Mouse (Mus musculus) neural tube, embryonic 12.5 days (tissue): Measurements from ENCODE around the gene Phrf1. TPM values are rescaled to one million over a fixed set of nuclear protein-coding genes. Genes with fewer than 3 reads are reported as not detected.
A peak's percentile ranks its signal among the peaks of the same experiment; 100 is the strongest.

Experiments used
- ATAC-seq: fragments of 200-750 bp; cut with Nextera tagmentation; 2 replicates; pipeline ENCODE4 v1.8.0; 2017; ENCODE audit warnings: low read depth, mild to moderate bottlenecking, moderate TSS enrichment, moderate library complexity; ENCODE audit not compliant: low FRiP score
- H3K27ac ChIP-seq: fragments of 300-500 bp; sonication (generic); 2 replicates; pipeline ENCODE4 v1.5.1; 2016
- H3K27me3 ChIP-seq: fragments of 300-500 bp; sonication (generic); replicated peaks from 2 replicates; pipeline ENCODE4 v1.6.1; 2016; ENCODE audit warnings: mild to moderate bottlenecking
- H3K36me3 ChIP-seq: fragments of 300-500 bp; sonication (generic); 2 replicates; pipeline ENCODE4 v1.6.1; 2016; ENCODE audit warnings: mild to moderate bottlenecking
- H3K4me1 ChIP-seq: fragments of 300-500 bp; sonication (generic); 2 replicates; pipeline ENCODE4 v1.6.1; 2016
- H3K4me2 ChIP-seq: fragments of 300-500 bp; sonication (generic); replicated peaks from 2 replicates; pipeline ENCODE4 v1.6.1; 2016; ENCODE audit warnings: mild to moderate bottlenecking
- H3K4me3 ChIP-seq: fragments of 300-500 bp; sonication (generic); 2 replicates; pipeline ENCODE4 v1.5.1; 2016
- H3K9ac ChIP-seq: fragments of 300-500 bp; sonication (generic); 2 replicates; pipeline ENCODE4 v1.6.1; 2016; ENCODE audit warnings: mild to moderate bottlenecking
- H3K9me3 ChIP-seq: fragments of 300-500 bp; sonication (generic); 2 replicates; pipeline ENCODE4 v1.6.1; 2016; ENCODE audit warnings: mild to moderate bottlenecking
- WGBS: fragments of 180-500 bp; shearing (Covaris S2); methylation state at CpG from one replicate; pipeline ENCODE4 v1.1.7; 2016; 5-methylcytosine and 5-hydroxymethylcytosine counted together
- polyA plus RNA-seq: library from polyadenylated mRNA; unstranded; fragments of >200 nt; fragmentation: Nextera tagmentation; extraction: Ambion mirVana; gene quantifications from 2 replicates; pipeline ENCODE4 v1.2.1, GENCODE M21; 2016

Phrf1 gene
- polyA plus RNA-seq: 88.0 and 92.7 TPM in 2 replicates

DNA sequence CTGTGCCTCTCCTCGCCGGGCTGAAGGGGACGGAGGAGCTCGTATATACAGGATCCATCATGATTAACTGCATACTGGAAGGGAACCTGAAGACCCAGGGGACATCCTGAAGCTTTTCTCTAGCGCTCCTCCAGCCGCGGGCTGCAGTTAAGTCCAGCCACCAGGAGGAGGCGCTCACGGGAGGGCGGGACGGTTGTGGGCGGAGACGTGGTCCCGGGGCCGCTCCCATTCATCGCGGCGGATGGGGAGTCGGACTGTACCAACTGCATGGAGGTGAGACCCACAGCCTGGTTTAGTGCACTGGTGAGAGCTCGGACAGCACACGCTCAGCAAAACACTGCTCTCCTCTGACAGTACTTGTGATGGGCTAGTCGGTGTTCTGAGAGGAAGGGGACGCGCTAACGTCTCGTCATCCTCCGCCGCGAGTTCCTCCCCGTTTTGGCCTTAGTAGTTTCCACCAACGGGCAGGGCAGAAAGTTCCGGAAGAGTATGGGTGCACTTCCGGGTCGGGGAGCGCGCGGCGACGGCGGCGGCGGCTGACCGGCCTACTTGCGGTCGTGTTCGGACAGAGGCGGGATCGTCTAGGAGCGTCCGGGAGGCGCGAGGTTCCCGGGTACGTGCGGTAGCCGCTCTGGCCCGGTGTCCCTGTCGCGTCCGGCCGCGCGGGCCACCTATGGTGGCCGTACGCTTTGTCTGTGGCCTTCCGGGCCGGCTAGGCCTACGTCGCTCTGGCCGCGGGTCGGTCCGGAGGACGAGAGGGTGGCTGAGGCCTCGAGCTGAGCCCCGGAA lies at the start of gene Phrf1:
Gene Phrf1 (plus strand): TSS at position 506 of the 789 bp plus-strand sequence.
- Histone ChIP-seq H3K4me3 (peak within 1 kb of the TSS; percentile 97), H3K4me2 (peak within 1 kb of the TSS; percentile 73), H3K4me1 (peaks cover 18% of the 10 kb centered on the region), H3K9ac (peak within 1 kb of the TSS; percentile 97), H3K27me3 (no peaks in the 10 kb centered on the region), H3K36me3 (peaks cover 28% of the 10 kb centered on the region), H3K27ac (peak within 1 kb of the TSS; percentile 65; the same call in 1 of the 2 replicates), H3K9me3 (no peaks in the 10 kb centered on the region; the same call in 1 of the 2 replicates)
- ATAC-seq: peak; percentile 89
- WGBS: under 1% methylated on average over 76 of the region's 76 CpGs

DNA sequence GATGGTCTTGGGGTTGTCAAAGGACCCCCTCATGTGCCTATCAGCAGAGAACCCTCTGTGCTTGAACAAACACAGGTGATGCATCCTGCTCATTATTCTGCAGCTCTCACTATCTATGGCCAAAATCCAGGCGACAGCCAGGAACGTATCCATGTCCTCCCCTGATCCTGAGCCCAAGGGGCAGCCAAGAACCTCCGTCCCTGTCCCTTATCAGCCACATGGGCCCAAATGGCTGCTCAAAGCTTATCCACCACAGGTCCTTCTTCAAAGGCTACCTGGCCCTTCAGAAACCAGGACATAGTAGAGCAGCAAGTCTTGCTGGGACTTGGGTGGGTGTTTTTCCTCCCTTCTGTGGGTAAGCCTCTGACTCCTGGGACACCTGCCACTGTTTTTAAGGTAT lies 40.4 kb upstream of the Phrf1 start:
- WGBS: 90% methylated on average over 3 of the region's 3 CpGs
- H3K27ac ChIP-seq: no peak overlapping the region
- H3K4me3 ChIP-seq: no peak overlapping the region
- no peak for ATAC-seq
- no peak overlapping the region for H3K4me2 ChIP-seq
- no peaks in the 10 kb centered on the region for H3K9me3 ChIP-seq
- no peak overlapping the region for H3K9ac ChIP-seq
- H3K27me3 ChIP-seq: no peaks in the 10 kb centered on the region
- peaks cover 15% of the 10 kb centered on the region for H3K4me1 ChIP-seq
- H3K36me3 ChIP-seq: peaks cover 37% of the 10 kb centered on the region

DNA sequence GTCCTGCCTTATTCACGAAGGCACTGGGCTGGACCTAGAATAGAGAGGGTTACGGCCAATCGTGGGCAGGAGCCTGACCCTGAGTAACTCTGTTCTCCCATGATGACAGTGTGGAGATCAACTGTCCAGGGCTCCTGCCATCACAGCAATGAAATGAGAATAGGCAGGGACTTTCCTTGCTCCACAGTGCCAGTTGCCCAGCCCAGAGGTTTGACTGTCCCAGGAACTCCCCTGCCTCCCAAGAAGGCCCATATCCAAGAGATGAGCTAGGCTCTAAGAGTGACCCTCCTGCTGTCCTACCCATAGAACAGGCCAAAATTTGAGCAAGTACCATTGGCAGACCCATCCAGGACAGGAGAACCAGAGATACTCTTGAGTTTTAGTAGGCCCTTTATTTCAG lies 39.9 kb upstream of the Phrf1 start:
- H3K27ac ChIP-seq: no peak overlapping the region
- H3K27me3 ChIP-seq: no peaks in the 10 kb centered on the region
- peaks cover 37% of the 10 kb centered on the region for H3K36me3 ChIP-seq
- no peak for ATAC-seq
- H3K4me3 ChIP-seq: no peak overlapping the region
- H3K4me1 ChIP-seq: peaks cover 16% of the 10 kb centered on the region
- WGBS: 93% methylated on average over 3 of the region's 3 CpGs
- H3K9me3 ChIP-seq: no peaks in the 10 kb centered on the region
- no peak overlapping the region for H3K4me2 ChIP-seq
- no peak overlapping the region for H3K9ac ChIP-seq

DNA sequence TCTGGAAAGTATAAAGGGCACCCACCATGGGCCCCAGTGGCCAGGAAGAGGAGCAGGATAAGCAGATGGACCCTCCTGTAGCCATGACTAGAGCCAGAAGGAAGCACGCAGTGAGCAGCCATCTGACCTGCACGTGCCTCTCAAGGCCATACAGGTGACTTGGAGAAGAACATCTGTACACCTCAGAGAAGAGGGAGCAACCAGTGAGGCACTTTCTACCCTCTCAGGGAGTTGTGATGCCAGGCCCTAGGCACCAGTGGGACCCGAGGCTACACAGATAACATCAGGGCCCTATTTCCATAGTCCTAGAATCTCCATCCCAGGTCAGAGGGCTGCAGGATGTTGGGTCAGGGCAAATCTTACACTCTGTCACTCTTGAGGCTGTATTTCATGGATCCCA lies 38.4 kb upstream of the Phrf1 start:
- no peak overlapping the region for H3K9ac ChIP-seq
- no peaks in the 10 kb centered on the region for H3K9me3 ChIP-seq
- peaks cover 37% of the 10 kb centered on the region for H3K36me3 ChIP-seq
- H3K4me1 ChIP-seq: peaks cover 17% of the 10 kb centered on the region
- no peak for ATAC-seq
- no peak overlapping the region for H3K27ac ChIP-seq
- no peak overlapping the region for H3K4me2 ChIP-seq
- H3K4me3 ChIP-seq: no peak overlapping the region
- H3K27me3 ChIP-seq: no peaks in the 10 kb centered on the region
- 92% methylated on average over 3 of the region's 3 CpGs for WGBS

DNA sequence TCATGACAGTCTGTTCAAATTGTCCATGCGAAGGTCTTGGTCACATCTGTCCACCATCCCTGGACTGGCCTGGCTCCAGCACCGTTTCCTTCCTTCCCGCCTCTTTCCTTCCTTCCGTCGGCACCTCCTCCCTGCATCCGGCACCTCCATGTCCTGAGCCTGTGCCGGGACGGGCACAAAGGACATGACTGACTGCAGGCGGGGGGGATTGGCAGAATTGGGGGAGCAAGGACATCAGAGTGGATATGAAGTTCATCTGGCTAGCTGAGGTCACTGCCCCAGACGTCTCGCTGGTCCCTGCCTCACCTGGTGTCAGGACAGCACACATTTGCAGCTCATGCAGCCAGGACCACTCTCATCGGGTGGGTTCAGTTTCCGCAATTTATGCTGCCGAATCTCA lies 37.5 kb upstream of the Phrf1 start:
- peaks cover 37% of the 10 kb centered on the region for H3K36me3 ChIP-seq
- H3K4me1 ChIP-seq: peaks cover 21% of the 10 kb centered on the region
- no peaks in the 10 kb centered on the region for H3K27me3 ChIP-seq
- 86% methylated on average over 14 of the region's 14 CpGs for WGBS
- no peak overlapping the region for H3K4me2 ChIP-seq
- no peak overlapping the region for H3K9ac ChIP-seq
- no peak overlapping the region for H3K4me3 ChIP-seq
- no peak overlapping the region for H3K27ac ChIP-seq
- H3K9me3 ChIP-seq: no peaks in the 10 kb centered on the region
- ATAC-seq: no peak

DNA sequence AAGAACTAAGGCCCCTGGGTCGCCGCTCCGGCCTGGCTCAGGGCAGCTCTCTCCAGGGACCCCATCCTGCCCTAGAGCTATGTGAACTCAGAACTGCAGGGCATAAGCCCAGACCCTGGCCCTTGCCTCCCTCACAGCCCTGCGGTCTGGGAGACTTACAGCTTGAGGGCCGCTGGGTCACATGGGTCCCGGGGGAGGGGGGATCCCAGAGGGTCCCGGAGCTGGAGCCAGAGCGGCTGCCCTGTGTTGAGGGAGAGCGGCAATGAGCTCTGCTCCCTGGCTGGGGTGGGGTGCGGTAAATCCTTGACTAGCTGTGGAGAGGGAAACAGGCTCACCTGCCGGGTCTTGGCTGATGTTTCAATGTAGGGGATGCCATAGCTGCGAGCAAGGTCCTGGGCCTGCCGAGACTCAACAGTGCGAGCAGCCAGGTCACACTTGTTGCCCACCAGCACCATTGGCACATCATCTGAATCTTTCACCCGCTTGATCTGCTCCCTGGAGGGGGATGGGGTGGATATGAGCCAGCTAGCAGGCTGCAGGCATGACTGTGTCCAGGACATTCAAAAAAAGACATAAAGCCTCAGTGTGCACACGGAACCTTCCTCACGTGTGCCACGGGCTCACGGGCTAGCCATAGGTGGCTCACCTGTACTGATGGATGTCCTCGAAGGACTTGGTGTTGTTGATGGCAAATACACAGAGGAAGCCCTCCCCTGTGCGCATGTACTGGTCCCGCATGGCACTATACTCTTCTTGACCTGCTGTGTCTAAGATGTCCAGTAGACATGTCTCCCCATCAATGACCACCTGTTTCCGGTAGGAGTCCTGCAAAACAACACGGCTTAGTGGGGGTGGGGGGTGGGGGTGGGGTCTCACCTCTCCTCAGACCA lies 36.5 kb upstream of the Phrf1 start:
- H3K4me3 ChIP-seq: no peak overlapping the region
- H3K9ac ChIP-seq: peak overlapping the region; percentile 93
- WGBS: 93% methylated on average over 24 of the region's 24 CpGs

DNA sequence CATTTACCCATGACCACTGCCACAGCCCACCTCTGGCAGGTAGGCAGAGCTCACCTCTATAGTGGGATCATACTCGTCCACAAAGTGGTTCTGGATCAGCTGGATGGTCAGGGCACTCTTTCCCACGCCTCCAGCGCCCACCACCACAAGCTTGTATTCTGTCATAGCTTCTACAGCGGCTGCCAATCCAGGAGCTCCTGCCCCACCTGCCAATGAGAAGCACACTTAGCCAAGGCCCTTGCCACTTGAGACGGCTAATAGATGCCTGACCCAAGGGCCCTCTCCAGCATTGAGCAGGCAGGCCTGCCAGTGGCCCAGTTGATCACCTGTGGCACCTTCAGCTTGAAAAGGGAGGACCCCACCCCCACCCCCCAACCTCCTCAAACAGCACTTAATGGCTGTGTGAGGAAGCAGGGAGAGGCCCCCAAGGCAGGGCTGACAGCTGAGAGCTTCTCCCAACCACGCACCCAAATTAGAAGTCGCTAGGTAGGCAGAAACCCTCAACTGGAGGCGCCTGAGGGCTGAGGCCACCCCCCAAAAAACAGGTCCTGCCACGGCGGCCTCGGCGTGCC lies 35.7 kb upstream of the Phrf1 start:
- WGBS: 28% methylated on average over 12 of the region's 12 CpGs

More for the DNA sequence above, 36.5 kb upstream of the Phrf1 start:
- peak overlapping the region; percentile 97 for H3K4me2 ChIP-seq
- H3K4me1 ChIP-seq: peaks cover 21% of the 10 kb centered on the region
- H3K36me3 ChIP-seq: peaks cover 37% of the 10 kb centered on the region
- H3K27me3 ChIP-seq: no peaks in the 10 kb centered on the region
- no peaks in the 10 kb centered on the region for H3K9me3 ChIP-seq
- no peak overlapping the region for H3K27ac ChIP-seq
- ATAC-seq: no peak

DNA sequence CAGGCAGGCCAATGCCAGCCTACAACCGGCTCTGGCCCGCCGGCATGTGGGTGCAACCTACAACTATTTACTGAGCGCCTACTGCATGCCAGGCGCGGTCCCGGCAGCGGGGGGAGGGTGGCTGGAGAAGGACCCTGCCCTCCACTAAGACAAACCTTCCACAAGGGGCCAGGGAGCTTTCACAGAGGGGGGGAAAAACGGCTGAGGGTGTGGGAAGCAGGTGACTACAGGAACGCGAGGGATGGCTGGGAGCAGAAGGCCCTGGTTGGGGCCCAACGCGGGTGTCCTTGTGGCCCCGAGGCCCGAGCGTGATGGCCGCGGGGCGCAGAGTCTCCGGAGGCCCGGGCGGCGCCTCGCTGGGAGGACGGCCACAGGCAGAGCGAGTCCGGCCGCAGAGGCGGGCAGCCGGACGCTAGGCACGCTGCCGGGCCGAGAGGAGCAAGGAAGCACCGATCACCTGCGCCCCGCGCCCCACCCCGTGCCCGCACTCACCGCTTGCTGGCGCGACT lies 35.2 kb upstream of the Phrf1 start:
- Histone ChIP-seq H3K4me3 (peak overlapping the region; percentile 90), H3K9me3 (no peaks in the 10 kb centered on the region), H3K9ac (peak overlapping the region; percentile 93), H3K4me2 (peak overlapping the region; percentile 97), H3K27ac (peak overlapping the region; percentile 50; the same call in 1 of the 2 replicates), H3K4me1 (peaks cover 21% of the 10 kb centered on the region), H3K36me3 (peaks cover 35% of the 10 kb centered on the region), H3K27me3 (no peaks in the 10 kb centered on the region)
- 1% methylated on average over 37 of the region's 43 CpGs for WGBS
- ATAC-seq: peak; percentile 10; the same call in 1 of the 2 replicates

More for the DNA sequence above, 35.7 kb upstream of the Phrf1 start:
- Histone ChIP-seq H3K4me1 (peaks cover 21% of the 10 kb centered on the region), H3K9ac (peak overlapping the region; percentile 93), H3K4me3 (peak overlapping the region; percentile 90), H3K9me3 (no peaks in the 10 kb centered on the region), H3K27me3 (no peaks in the 10 kb centered on the region), H3K27ac (peak overlapping the region; percentile 38; the same call in 1 of the 2 replicates), H3K36me3 (peaks cover 37% of the 10 kb centered on the region), H3K4me2 (peak overlapping the region; percentile 97)
- peak; percentile 0; the same call in 1 of the 2 replicates for ATAC-seq

DNA sequence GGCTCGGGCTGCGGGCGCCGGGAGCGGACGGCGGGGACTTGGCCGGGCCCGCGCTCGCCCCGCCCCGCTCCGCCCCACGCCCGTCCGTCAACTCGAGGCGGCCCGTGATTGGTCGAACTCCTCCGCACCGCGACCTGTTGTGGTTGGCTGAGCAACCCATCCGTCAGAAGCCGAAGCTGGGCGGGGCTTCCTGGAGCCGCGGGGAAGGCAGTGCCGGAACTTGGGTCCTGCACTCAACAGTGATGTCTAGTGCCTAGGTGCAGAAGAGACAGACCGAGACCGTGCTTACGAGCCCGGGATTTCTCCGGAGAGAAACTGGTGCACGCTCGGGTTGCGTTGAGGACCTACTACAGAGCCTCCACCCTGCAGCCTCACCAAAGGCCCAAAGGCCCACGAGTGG lies 34.6 kb upstream of the Phrf1 start, which contains the start of the genes Hras and Lrrc56:
Gene Hras (minus strand): TSS at position 58 of the 400 bp plus-strand sequence.
Gene Lrrc56 (plus strand): TSS at position 210 of the 400 bp plus-strand sequence.
- Histone ChIP-seq H3K36me3 (peaks cover 33% of the 10 kb centered on the region), H3K4me3 (peak within 1 kb of the TSS; percentile 90), H3K27ac (peak within 1 kb of the TSS; percentile 50), H3K27me3 (no peaks in the 10 kb centered on the region), H3K9ac (peak within 1 kb of the TSS; percentile 93), H3K4me2 (peak within 1 kb of the TSS; percentile 97), H3K9me3 (no peaks in the 10 kb centered on the region), H3K4me1 (peaks cover 21% of the 10 kb centered on the region)
- ATAC-seq: peak; percentile 94
- WGBS: under 1% methylated on average over 39 of the region's 39 CpGs

DNA sequence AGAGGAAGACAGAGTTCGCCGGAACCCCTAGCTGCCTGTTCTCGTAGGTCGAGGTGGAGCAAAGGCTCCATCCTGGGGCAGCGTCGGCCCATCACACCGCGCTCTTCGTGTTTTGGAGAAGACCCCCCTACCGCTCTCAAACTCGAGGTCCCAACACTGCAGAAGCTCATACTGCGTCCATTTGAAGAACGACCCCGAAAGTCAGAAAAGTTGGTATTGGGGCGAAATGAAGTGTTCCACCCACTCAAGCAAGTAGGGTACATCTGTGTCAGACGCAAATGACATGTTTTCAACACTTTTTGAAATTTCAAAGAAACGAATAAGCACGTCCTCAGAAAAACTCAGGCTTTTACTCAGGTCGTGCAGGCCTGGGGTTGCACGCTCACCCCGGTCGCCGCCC lies 34.2 kb upstream of the Phrf1 start:
- ATAC-seq: no peak
- under 1% methylated on average over 23 of the region's 23 CpGs for WGBS

DNA sequence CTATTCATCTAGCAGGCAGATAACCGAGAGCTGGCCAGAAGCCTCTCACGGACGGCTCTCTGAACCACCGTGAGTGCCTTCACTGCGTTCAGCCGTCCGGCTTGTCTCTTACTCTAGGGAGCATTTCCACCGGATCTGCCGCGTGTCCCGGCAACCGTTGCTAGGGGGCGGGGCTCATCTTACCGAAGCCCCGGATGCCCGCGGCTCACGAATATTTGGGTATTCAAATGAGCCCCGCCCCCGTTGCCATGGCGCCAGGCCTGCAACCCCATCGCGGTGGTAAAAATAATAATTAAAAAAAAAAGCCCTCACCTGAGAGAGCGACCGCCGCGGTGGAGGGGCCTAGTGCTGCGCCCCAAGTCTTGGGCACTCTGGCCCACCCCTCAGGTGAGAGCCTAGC lies 33.8 kb upstream of the Phrf1 start:
- ATAC-seq: peak; percentile 25
- Histone ChIP-seq H3K27ac (0 out of 2 replicates have a peak overlapping the region, but pooled peaks have one; percentile 42), H3K27me3 (no peaks in the 10 kb centered on the region), H3K4me2 (peak overlapping the region; percentile 97), H3K4me3 (peak overlapping the region; percentile 90), H3K9ac (peak overlapping the region; percentile 58), H3K9me3 (no peaks in the 10 kb centered on the region), H3K4me1 (peaks cover 21% of the 10 kb centered on the region), H3K36me3 (peaks cover 25% of the 10 kb centered on the region)
- WGBS: under 1% methylated on average over 28 of the region's 28 CpGs

More for the DNA sequence above, 34.2 kb upstream of the Phrf1 start:
- Histone ChIP-seq H3K36me3 (peaks cover 29% of the 10 kb centered on the region), H3K4me1 (peaks cover 21% of the 10 kb centered on the region), H3K9ac (peak overlapping the region; percentile 58), H3K4me3 (peak overlapping the region; percentile 90), H3K27ac (peak overlapping the region; percentile 42), H3K27me3 (no peaks in the 10 kb centered on the region), H3K9me3 (no peaks in the 10 kb centered on the region), H3K4me2 (peak overlapping the region; percentile 97)
